Mouse (Mus musculus): ENCODE measurements around the gene Kcnq2. TPM values are rescaled to one million over a fixed set of nuclear protein-coding genes. Genes with fewer than 3 reads are reported as not detected.

Gene Kcnq2
- total RNA-seq, 2 experiments from 2014 or later, result 179 to 188 TPM

DNA sequence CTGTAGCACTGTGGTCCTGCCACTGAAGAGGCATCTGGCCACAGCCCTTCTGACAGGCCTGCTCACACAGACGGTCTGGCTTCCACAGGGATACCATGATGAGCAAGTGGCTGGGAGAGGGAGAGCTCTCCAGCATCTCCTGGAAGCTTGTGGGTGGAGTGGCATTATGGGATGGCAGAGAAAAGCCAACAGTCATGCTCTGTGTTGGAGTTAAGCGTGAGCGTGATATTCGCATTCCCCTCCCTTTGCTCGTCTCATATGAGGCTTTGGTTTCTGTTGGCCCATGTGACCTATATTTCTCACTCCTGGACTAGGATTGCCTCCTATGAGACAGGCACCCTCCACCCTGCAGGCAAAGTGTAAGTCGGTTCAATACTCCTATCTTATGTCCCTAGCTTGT lies 15.2 kb upstream of the Kcnq2 start:
- intact Hi-C loops (cut with DNase I), result no loop called here
- peak in 1 of 2 experiments; percentile 81 for DNase-seq (ENCODE audit: low spot score in 2 of 2)

DNA sequence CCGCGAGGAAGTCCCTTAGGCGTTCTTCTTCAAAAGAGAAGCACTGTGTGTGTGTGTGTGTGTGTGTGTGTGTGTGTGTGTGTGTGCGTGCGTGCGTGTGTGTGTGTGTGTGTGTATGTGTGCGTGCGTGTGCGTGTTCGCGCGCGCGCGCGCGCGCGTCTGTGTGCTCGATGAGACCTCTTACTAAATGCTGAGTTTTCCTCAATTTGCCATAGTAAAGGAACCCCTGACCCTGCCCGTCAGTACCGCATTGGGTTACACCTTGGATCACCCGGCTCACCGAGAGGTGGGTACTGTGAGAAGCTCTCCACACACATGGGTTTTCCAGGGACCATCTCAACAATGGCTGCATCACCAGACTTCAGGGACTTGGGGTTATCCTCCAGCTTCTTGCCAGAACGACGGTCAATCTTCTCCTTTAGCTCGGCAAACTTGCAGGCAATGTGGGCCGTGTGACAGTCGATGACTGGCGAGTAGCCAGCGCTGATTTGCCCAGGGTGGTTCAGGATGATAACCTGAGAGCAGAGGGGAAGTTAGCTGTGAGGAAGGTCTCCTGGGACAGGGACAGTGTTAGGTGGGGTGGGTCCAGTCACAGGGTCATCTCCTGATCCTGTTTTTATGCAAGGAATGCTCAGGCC lies 13.3 kb upstream of the Kcnq2 start:
- intact Hi-C loops (cut with DNase I), result no loop called here
- DNase-seq (ENCODE audit: low spot score in 2 of 2), result no peak

DNA sequence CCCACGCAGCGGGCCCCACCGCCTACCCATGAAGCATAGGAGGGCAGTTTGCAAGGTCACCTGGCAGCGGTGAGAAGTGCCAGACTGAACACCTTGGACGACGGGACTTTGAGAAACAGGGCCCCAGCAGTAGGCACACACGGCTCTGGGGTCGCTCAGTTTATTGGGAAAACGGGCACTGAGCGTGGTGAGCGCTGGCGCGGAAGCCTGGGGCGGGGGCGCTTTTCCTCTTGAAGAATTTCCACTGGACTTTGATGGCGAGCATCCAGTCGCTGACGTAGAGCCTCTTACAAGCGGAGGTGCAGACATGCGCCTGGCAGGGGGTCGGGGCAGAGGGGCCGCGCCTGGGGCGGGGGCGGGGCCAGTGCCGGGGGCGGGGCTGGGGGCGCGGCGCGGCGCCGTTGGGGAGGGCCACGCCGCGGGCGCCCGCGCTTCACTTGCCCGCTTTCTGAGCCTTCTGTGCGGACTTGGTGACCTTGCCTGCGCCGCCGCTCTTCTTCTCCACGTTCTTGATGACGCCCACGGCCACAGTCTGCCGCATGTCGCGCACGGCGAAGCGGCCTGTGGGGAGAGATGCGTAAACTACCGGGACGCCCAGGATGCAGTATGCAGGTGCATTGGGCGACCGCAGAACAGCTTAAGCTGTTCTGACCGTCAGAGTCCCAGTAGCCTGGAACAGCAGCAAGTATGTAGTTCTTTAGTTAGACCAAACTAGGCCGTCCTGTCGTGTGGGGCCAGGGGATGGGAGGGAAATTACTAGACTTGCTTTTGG lies 12.6 kb upstream of the Kcnq2 start:
- peak in 1 of 2 experiments; percentile 29 for DNase-seq (ENCODE audit: low spot score in 2 of 2)
- intact Hi-C loops (cut with DNase I), result no loop called here

DNA sequence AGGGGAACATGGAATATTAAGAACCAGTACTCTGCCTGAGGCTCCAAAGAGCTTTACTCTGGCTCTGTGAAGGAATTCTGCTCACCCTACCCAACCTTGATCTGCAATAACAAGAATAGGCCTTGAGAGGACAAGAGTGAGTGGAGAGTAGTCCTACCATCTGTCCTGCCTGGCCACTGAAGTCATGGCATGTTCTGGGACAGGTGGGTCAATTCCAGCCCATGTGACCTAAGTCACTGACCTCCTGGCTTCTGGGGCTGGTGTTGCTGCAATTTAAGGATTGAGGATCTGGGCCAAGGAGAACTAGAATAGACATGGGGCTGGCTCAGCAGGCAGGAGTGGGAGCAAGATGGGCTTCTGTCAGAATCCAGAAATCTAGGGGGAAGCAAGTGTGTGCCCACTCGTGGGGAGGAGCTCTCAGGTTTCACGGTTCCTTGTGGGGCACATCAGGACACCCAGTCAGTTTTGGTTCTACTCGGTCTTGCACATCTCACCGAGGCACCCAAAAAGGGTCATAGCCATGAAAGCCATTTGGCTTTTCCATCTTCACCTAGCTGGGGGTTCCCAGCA lies 12.0 kb upstream of the Kcnq2 start:
- intact Hi-C loops (cut with DNase I), result no loop called here
- no peak for DNase-seq (ENCODE audit: low spot score in 2 of 2)

DNA sequence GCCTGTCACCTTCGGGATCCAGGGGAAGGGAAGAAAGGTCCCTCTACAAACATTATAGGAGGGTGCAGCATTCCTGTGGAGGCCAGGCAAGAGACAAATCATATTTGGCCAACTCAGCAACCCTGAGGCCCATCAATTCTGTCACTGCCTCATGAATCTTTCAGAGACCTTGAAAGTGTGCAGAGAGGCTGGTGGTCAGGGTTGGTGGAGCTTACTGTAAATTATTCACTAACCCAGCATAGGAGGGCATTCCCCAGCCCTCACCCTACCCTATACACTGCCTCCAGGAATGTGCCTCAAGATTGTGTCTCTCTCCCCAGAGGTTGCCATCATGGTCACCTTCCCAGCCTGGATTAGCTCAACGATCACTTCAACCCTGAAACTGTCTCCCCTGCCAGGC lies 9.6 kb upstream of the Kcnq2 start:
- DNase-seq (ENCODE audit: low spot score in 2 of 2), result no peak
- intact Hi-C loops (cut with DNase I), result no loop called here

DNA sequence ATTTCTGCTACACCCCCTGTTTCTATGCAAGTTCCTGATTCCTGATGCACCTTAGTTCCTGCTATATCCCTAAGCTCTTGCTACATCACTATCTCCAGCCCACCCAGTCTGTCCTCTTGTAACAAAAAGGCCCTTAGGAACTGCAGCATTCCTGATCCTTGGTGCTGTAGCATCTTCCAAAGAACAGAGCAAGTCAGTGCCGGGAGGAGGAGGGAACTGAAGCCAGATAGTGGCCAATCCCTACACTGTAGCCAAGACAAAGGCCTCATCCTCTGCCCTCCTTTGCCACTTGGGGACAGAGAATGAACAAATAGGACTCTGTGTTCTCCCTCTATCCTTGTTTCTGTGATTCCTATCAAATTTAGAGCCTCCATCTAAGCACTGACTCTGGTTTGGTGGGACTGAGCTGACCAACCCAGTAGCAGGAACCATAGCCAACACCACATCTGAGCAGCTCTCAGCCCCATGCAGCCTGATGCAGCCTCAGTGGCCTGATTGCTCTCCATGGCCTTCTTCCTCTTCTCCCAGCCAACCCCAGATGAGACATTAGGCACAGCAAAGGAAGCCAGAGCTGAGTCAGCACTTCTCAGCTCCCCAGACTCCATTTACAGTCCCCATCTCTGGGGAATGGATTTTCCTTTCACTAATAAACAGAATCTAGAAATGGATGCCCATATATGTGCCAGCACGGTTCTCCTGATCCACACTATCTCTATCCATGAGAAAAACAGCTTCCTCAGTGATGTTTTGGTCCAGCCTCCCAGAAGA lies 8.6 kb upstream of the Kcnq2 start:
- intact Hi-C loops (cut with DNase I), result no loop called here
- no peak for DNase-seq (ENCODE audit: low spot score in 2 of 2)

DNA sequence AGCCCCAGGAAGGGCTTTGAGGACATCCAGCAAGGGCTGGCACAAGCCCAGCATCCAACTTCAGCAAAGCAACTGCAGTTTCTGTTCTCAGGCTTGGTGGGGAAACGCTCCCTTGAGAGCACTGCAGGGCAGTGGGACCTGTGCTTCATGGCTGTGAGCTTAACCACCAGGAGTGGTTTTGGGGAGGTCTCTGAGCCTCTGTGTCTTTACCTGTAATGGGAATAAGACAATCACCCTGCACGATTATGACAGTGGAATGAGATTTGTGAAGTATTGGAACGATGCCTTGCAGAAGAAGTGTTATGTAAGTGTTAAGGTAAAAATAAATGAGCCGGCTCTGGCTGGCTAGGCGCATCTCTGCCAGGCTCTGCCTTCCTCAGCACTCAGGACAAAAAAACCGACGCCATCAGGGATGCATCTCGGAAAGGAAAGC lies 7.6 kb upstream of the Kcnq2 start:
- intact Hi-C loops (cut with DNase I), result no loop called here
- peak; percentile 69 to 89 for DNase-seq (ENCODE audit: low spot score in 2 of 2)

DNA sequence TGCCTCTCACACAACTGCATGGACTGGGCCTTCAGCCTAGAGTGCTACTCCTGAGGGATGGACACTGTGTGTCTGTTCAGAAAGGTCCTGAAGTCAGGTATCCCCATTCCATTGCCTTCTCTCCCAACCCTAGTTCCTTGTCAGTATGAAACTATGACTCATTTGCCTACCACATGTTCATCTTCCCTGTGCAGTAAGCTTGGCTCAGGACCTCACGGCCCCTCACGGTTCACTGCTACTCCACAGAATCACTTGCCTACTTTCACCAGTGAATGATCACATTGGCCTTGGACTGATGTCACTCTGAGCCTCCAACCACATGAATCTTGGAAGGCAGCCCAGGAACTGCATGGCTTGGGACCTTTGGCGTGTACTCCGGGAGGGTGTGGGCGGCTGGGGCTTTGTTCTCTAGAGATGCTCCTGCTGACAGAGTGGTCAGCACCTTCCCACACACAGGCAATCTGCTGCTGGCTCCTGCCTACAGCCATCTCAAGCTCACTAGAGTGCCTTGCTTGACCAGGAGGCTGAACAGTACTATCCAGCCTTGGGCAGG lies 4.6 kb upstream of the Kcnq2 start:
- DNase-seq (ENCODE audit: low spot score in 2 of 2), result no peak
- intact Hi-C loops (cut with DNase I), result no loop called here

DNA sequence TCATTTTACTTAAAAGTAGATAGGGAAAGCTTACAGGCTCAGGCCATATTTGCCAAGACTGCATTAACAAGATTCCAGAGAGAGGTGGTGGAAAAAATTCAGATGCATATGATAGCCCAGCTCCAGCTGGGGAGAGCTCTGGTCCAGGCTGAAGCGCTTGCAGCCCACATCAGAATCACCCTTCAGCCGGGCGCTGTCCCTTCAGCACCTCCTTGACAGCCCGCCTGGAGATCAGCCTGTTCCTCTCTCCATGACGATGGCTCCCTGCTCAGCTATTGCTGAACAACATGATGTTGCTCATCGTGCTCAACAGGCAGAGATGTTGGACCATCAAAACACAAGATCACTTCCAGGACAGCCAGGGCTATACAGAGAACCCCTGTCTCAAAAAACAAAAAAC lies 1.8 kb upstream of the Kcnq2 start:
- intact Hi-C loops (cut with DNase I), result no loop called here
- no peak for DNase-seq (ENCODE audit: low spot score in 2 of 2)

DNA sequence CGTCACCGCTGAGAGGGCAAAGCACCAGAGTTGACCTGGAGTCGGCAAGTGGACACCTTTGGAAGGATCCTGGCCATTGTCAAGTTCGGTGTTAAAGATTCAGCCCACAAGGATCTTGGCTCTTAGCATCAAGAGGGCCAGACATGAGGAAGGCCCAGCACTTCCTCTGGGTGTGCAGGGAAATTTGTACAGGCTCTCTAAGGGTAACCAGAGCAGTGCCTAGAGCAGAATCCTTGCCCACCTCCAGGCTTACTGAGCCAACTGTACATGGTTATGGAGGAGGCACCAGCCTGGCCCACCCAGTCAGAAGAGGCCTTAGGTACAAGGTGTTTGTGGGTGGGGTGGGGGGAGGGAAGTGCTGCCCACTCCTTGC lies 332 bp upstream of the Kcnq2 start:
- intact Hi-C loops (cut with DNase I), result no loop called here
- DNase-seq (ENCODE audit: low spot score in 2 of 2), result no peak

DNA sequence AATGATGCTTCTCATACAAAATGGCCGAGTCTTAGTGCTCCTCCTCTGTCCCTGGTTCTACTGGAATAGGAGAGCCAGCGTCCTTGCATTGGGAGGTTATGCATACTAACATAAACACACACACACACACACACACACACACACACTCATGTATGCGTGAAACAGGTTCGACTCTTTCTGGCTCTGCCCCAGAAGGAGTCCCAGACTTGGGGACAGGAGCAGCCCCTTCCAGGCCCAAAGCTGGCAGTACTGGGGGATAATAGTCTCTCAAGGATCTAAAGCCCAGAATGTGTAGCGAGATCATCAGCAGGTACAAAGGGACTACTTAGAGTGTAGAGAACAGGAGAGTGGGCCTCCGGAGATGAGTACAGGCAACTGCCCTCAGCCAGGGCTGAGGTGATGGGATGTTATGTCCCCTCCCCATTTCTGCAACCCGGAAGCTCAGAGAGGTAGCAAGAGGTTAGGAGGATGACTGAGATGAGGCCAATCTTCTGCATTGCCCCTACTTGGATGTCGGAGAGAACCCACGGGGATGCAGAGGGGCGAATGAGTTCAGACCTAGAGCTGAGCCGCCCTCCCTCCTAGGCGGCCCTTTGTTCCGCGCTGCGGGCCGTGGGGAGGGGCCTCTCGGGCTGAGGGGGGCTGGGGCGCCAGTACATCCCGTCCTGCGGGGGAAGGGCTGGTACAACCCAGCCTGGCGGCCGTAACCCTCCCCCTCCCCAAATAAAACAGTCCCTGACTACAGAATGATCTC lies 1.1 kb downstream of the Kcnq2 start:
- intact Hi-C loops (cut with DNase I), result no loop called here

DNA sequence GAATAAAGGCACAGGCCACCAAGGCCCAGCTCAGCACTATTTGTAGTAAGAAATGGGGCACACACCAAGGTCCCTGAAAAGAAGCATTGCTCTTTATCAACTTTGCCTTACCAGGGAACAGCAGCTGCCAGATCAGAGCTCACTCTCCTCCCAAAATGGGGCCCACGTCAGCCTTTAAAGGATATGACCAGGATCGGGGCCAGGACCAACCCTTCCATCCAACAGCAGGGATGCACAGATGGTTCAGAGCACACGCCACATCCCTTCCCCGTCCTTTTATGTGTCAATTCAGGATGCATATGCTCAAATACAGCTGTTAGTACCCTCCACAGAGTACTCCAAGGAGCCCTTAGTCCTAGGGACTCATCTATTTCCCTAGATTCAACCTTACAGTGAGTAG lies 4.9 kb downstream of the Kcnq2 start:
- no peak for DNase-seq (ENCODE audit: low spot score in 2 of 2)
- intact Hi-C loops (cut with DNase I), result no loop called here

More for the DNA sequence above, 1.1 kb downstream of the Kcnq2 start:
- peak in 1 of 2 experiments; percentile 56 for DNase-seq (ENCODE audit: low spot score in 2 of 2)

DNA sequence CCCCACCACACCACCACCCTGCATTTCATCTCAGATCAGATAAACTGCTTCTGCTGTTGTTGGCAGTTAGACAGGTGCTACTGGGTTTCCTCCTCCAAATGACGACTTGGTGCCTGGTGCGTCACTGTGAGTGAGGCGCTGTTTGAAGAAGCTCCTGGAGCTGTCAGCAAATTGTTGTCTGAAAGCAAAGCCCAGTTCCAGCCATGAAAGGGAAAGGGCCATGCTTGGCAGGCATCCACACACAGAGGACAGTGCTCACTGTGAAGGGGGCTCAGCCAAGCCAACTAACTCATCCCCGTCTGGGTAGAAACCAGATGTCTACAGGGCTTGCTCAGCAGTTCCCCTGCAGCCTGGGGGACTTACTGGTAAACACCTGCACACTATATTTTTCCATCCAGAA lies 6.1 kb downstream of the Kcnq2 start:
- intact Hi-C loops (cut with DNase I), result no loop called here
- DNase-seq (ENCODE audit: low spot score in 2 of 2), result no peak

DNA sequence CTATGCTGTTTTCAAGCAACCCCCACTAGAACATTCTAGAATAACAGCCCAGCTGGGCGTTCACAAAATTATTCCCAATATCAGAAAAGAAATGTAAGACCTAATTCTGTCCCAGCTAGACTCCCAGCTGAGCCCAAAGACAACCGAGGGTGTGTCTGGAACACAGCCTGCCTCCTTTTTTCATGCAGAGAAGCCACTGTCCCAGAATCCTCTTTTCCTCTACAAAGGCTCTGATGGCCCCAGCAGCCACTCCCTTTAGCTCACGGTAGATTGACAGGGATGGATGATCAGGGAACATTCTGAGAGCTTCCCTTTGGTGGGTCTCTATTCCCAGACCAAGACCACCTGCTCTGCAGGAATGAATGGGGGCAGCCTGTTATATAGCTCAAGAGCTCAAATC lies 7.3 kb downstream of the Kcnq2 start:
- DNase-seq (ENCODE audit: low spot score in 2 of 2), result no peak
- intact Hi-C loops (cut with DNase I), result no loop called here

DNA sequence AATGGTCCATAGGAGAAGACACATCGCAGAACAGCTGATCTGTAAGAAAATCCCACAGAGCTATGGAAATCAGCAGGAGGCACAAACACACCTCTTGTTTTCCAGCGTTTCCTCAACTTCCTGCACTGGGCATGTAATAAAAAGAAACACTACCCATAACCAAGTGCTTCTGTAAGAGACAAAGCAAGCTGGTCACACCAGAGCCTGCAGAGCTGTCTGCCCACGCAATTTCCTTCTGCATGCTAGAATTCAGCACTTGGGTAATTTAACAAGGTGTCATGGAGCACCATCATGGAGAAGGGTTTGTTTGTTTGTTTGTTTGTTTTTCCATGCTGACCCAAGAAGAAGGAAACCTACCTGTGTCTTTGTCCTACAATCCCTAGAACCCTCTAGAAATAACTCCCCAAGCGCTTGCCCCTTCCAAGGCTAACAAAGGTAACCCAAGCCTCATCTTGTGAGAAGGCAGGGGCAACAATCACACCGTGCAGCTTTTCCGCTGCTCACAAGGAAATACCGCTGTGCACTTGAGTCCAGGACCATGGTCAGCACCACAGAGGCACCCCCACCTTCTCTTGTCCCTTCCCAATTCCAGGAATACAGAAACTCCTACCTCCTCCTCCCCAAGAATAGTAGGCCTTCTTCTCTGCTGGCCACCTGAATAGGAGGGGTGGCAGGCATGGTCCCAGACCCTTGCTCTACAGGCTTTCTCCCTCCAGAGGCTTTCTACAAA lies 9.2 kb downstream of the Kcnq2 start:
- intact Hi-C loops (cut with DNase I), result no loop called here
- DNase-seq (ENCODE audit: low spot score in 2 of 2), result peak in 1 of 2 experiments; percentile 32

DNA sequence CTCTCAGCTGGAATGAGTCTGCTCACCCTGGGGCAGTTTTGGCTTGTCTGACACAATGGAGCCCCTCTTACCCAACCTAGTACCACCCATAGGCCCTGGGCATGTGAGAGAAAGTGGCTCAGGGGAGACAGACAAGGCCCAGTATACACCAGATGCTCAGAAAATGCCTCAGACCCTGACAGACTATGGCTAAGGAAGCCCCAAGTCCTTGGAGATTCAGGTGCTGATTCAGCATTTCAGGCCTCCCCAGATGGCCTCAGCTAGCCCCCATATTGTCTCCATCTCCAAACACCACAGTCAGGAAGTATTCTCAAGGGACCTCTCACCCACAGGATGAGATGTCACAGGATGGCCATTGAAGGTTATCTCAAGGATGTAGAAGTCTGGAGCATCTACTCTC lies 12.5 kb downstream of the Kcnq2 start:
- DNase-seq (ENCODE audit: low spot score in 2 of 2), result no peak
- intact Hi-C loops (cut with DNase I), result no loop called here

DNA sequence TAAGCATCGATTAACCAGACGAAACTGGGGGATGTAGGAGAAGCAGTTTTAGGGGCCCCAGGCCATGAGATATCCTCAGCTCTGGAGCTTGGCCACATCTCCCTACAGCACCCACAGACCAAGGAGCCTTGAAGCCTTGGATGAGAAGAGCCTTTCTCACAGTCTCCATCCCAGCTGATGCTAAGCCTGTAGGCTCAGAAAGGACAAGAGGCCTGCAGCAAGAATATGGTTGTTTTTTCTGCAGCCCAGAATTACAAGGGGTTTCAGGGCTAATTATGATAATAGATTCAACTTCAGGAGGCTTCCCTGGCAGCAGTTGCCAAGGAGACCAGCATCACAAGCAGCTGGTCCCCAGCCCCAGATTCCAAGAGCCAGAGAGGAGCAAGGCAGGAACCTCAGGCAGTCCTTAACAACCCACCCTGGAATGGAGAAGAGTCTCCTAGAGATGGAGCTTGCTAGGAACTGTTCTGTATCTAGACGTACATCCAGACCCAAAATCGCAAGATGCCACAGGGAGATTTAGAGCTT lies 14.1 kb downstream of the Kcnq2 start:
- intact Hi-C loops (cut with DNase I), result loop anchor here (2.0 kb wide), 1 partner anchor 36 kb away; the partner anchor contains the start of gene Eef1a2
- DNase-seq (ENCODE audit: low spot score in 2 of 2), result peak; percentile 63 to 71

DNA sequence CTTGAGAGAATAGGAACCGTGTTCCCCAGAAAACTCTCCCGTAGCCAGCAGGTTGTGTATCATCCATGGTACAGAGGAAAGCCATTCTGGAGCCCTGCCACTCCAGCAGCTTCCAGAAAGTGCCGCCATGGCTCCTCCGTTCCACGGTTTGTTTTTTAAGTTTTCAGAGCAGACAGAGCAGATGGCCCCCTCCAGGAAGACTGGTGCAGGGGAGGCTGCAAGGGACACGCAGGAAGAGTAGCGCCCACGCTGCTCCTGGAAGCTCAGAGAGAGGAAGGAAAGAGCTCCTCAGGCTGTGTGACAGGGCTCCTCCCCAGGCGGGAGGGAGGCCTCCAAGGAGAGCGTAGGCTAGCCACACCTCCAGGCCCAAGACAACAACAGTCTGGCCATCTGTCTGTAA lies 15.1 kb downstream of the Kcnq2 start:
- DNase-seq (ENCODE audit: low spot score in 2 of 2), result peak; percentile 84 to 89
- intact Hi-C loops (cut with DNase I), result loop anchor here (2.0 kb wide), 1 partner anchor 37 kb away; the partner anchor contains the start of gene Eef1a2
